Mouse (Mus musculus): ENCODE measurements around the gene 4930467E23Rik.
"Not testable (repeated sequence)": the region's sequence is repeated elsewhere in the genome, so short reads cannot be mapped to it uniquely, and the experiment has no call there.

GRCm38 (mm10) chr8:19715266-19715665 lies 14.1 kb upstream of the 4930467E23Rik start:
- TF ChIP-seq CTCF (IDR thresholded peaks at IDR 0.05; ENCODE audit: borderline replicate concordance, extremely low read depth, insufficient read depth, insufficient read length); POLR2A (IDR thresholded peaks at IDR 0.05; ENCODE audit: borderline replicate concordance, extremely low read depth, insufficient read depth, insufficient read length, poor library complexity, severe bottlenecking): not testable (repeated sequence)

All from brain, embryonic 14.5 days (tissue).